Mouse (Mus musculus): Measurements from ENCODE around the gene Ccdc167. TPM values are rescaled to one million over a fixed set of nuclear protein-coding genes. Genes with fewer than 3 reads are reported as not detected.

Gene Ccdc167
- polyA plus RNA-seq, 1 experiment from 2014 or later = 4.6 TPM

- TF ChIP-seq CTCF (IDR thresholded peaks at IDR 0.05; ENCODE audit: low read depth) (no peak), EP300 (IDR thresholded peaks at IDR 0.05; ENCODE audit: low read depth) (peak; percentile 69)
- H3K27me3 ChIP-seq (ENCODE audit: insufficient read depth, low read length) = no peaks in the 10 kb centered on the region
- peaks cover under 1% of the 10 kb centered on the region; the same call in 1 of the 2 replicates for H3K4me1 ChIP-seq (ENCODE audit: insufficient read depth)
- no peaks in the 10 kb centered on the region for H3K9me3 ChIP-seq (ENCODE audit: low read length)
- no peak overlapping the region for H3K27ac ChIP-seq (ENCODE audit: low read depth)
- no peak overlapping the region for H3K9ac ChIP-seq (replicated peaks)
- ATAC-seq (no peak), DNase-seq (no peak)
- WGBS (ENCODE audit: insufficient replicate concordance) = 67% methylated on average over 2 of the region's 2 CpGs
- H3K36me3 ChIP-seq (replicated peaks; ENCODE audit: insufficient read depth, low read length) = peaks cover 77% of the 10 kb centered on the region
- no peak overlapping the region for H3K4me3 ChIP-seq (ENCODE audit: low read depth, low read length)
- no peak overlapping the region for H3K4me2 ChIP-seq (ENCODE audit: low read depth, low read length)
Measured at GRCm38 (mm10) chr17:29692827-29693226, 24.0 kb downstream of the Ccdc167 start.

DNA sequence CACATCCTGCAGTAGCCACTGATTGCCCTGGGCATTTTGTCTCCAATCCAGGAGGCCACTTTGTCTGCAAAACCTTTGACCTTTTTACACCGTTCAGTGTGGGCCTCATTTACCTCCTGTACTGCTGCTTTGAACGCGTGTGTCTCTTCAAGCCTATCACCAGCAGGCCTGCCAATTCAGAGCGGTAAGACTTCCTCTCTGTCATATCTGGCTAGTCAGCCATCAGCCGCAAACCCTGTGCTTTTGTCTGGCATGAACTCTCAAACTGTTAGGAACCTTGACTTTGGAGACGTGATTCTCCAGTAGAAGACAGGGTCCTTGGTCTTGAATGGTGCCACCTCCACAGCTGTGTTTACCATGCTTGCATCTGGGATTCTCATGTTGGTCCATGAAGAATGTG lies 26.6 kb downstream of the Ccdc167 start:
- TF ChIP-seq CTCF (IDR thresholded peaks at IDR 0.05; ENCODE audit: low read depth) = no peak
- TF ChIP-seq EP300 (IDR thresholded peaks at IDR 0.05; ENCODE audit: low read depth) = no peak
- no peak overlapping the region for H3K4me2 ChIP-seq (ENCODE audit: low read depth, low read length)
- H3K9ac ChIP-seq (replicated peaks) = no peak overlapping the region
- no peak overlapping the region for H3K27ac ChIP-seq (ENCODE audit: low read depth)
- no peak for ATAC-seq
- peaks cover 81% of the 10 kb centered on the region for H3K36me3 ChIP-seq (replicated peaks; ENCODE audit: insufficient read depth, low read length)
- 62% methylated on average over 6 of the region's 6 CpGs for WGBS (ENCODE audit: insufficient replicate concordance)
- no peaks in the 10 kb centered on the region for H3K9me3 ChIP-seq (ENCODE audit: low read length)
- no peaks in the 10 kb centered on the region for H3K27me3 ChIP-seq (ENCODE audit: insufficient read depth, low read length)
- no peak for DNase-seq
- H3K4me1 ChIP-seq (ENCODE audit: insufficient read depth) = peaks cover 6% of the 10 kb centered on the region; the same call in 1 of the 2 replicates
- no peak overlapping the region for H3K4me3 ChIP-seq (ENCODE audit: low read depth, low read length)

DNA sequence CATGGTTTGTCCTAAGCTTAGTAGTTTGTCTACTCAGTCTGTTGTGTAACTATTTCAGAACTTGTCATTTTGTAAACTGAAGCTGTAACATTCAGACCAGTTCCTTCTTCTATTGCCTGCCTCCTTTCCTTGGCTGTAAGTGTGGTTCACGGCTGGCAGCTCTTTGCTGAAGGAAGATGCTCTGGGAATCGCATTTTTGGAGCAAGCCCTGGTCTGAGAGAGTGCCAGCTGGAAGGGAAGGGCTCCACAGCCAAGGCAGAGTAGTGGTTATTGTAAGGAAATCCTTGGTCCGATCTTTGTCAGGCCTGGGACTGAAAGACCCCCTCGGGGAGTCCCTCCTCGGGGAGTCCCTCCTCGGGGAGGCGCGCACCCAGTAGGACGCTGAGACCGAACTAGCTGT lies 28.2 kb downstream of the Ccdc167 start:
- 97% methylated on average over 10 of the region's 10 CpGs for WGBS (ENCODE audit: insufficient replicate concordance)
- no peak overlapping the region for H3K4me2 ChIP-seq (ENCODE audit: low read depth, low read length)
- DNase-seq (no peak), ATAC-seq (no peak)
- H3K27me3 ChIP-seq (ENCODE audit: insufficient read depth, low read length) = no peaks in the 10 kb centered on the region
- peaks cover 81% of the 10 kb centered on the region for H3K36me3 ChIP-seq (replicated peaks; ENCODE audit: insufficient read depth, low read length)
- TF ChIP-seq CTCF (IDR thresholded peaks at IDR 0.05; ENCODE audit: low read depth) (no peak), EP300 (IDR thresholded peaks at IDR 0.05; ENCODE audit: low read depth) (no peak)
- no peak overlapping the region for H3K27ac ChIP-seq (ENCODE audit: low read depth)
- H3K9ac ChIP-seq (replicated peaks) = no peak overlapping the region
- no peaks in the 10 kb centered on the region for H3K9me3 ChIP-seq (ENCODE audit: low read length)
- peaks cover 6% of the 10 kb centered on the region; the same call in 1 of the 2 replicates for H3K4me1 ChIP-seq (ENCODE audit: insufficient read depth)
- no peak overlapping the region for H3K4me3 ChIP-seq (ENCODE audit: low read depth, low read length)

- TF ChIP-seq CTCF (IDR thresholded peaks at IDR 0.05; ENCODE audit: low read depth) = no peak
- TF ChIP-seq EP300 (IDR thresholded peaks at IDR 0.05; ENCODE audit: low read depth) = no peak
- no peak for ATAC-seq
- WGBS (ENCODE audit: insufficient replicate concordance) = 78% methylated on average over 6 of the region's 6 CpGs
- Histone ChIP-seq H3K9ac (replicated peaks) (peak overlapping the region; percentile 30; the same call in 1 of the 2 replicates), H3K4me2 (ENCODE audit: low read depth, low read length) (no peak overlapping the region), H3K27me3 (ENCODE audit: insufficient read depth, low read length) (no peaks in the 10 kb centered on the region), H3K36me3 (replicated peaks; ENCODE audit: insufficient read depth, low read length) (peaks cover 86% of the 10 kb centered on the region), H3K9me3 (ENCODE audit: low read length) (no peaks in the 10 kb centered on the region), H3K27ac (ENCODE audit: low read depth) (no peak overlapping the region), H3K4me3 (ENCODE audit: low read depth, low read length) (no peak overlapping the region), H3K4me1 (ENCODE audit: insufficient read depth) (peaks cover 6% of the 10 kb centered on the region; the same call in 1 of the 2 replicates)
- DNase-seq = no peak
Measured at GRCm38 (mm10) chr17:29687373-29687772, 29.5 kb downstream of the Ccdc167 start.

DNA sequence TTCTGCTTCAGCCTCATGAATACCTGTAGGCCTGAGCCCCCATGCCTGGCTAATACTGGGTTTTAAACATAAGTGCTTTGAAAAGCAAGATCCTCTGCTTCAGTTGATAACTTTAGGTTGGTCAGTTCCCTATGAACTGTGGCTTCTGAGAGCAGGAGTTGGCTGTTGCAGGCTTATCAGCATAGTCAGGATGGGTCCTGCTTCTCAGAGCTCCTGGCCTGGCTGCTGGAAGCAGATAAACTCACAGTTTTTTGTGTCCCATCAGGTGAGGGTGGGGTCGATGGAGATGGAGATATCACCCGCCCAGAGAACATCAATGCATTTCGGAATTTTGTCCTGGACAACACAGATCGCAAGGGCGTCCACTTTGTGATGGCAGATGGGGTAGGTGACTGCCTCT lies 30.1 kb downstream of the Ccdc167 start:
- no peak overlapping the region for H3K4me2 ChIP-seq (ENCODE audit: low read depth, low read length)
- WGBS (ENCODE audit: insufficient replicate concordance) = 63% methylated on average over 5 of the region's 5 CpGs
- no peaks in the 10 kb centered on the region for H3K9me3 ChIP-seq (ENCODE audit: low read length)
- no peak overlapping the region for H3K9ac ChIP-seq (replicated peaks)
- H3K4me3 ChIP-seq (ENCODE audit: low read depth, low read length) = no peak overlapping the region
- no peaks in the 10 kb centered on the region for H3K27me3 ChIP-seq (ENCODE audit: insufficient read depth, low read length)
- peak overlapping the region; percentile 46 for H3K27ac ChIP-seq (ENCODE audit: low read depth)
- ATAC-seq = peak; percentile 64
- TF ChIP-seq EP300 (IDR thresholded peaks at IDR 0.05; ENCODE audit: low read depth) = peak; percentile 91
- TF ChIP-seq CTCF (IDR thresholded peaks at IDR 0.05; ENCODE audit: low read depth) = no peak
- peaks cover 91% of the 10 kb centered on the region for H3K36me3 ChIP-seq (replicated peaks; ENCODE audit: insufficient read depth, low read length)
- peaks cover 6% of the 10 kb centered on the region; the same call in 1 of the 2 replicates for H3K4me1 ChIP-seq (ENCODE audit: insufficient read depth)
- DNase-seq = no peak

DNA sequence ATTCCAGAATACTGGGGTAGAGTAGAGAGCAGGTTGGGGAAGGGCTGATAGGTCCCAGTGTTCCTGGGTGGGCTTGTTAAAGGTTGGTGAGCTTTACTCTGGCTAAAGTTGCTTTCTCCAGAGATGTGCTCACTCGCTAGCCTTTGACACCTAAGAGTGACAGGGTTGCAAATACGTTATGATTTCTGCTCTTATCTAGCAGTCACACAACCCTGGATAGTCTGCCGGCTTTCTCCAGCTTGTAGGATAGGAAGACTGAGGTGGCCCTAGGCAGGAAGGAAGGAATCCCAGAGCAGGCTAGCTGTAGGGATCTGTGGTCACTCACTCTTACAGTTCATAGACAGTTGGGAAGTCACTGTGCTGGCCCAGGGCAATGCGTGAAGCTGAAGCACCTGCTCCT lies 32.6 kb downstream of the Ccdc167 start:
- Histone ChIP-seq H3K36me3 (replicated peaks; ENCODE audit: insufficient read depth, low read length) (peaks cover 92% of the 10 kb centered on the region), H3K4me3 (ENCODE audit: low read depth, low read length) (no peak overlapping the region), H3K4me2 (ENCODE audit: low read depth, low read length) (no peak overlapping the region), H3K9ac (replicated peaks) (no peak overlapping the region), H3K27me3 (ENCODE audit: insufficient read depth, low read length) (no peaks in the 10 kb centered on the region), H3K4me1 (ENCODE audit: insufficient read depth) (peaks cover 6% of the 10 kb centered on the region; the same call in 1 of the 2 replicates), H3K9me3 (ENCODE audit: low read length) (no peaks in the 10 kb centered on the region), H3K27ac (ENCODE audit: low read depth) (no peak overlapping the region)
- TF ChIP-seq EP300 (IDR thresholded peaks at IDR 0.05; ENCODE audit: low read depth) (peak; percentile 68; the same call in 1 of the 2 replicates), CTCF (IDR thresholded peaks at IDR 0.05; ENCODE audit: low read depth) (no peak)
- ATAC-seq (peak; percentile 36; the same call in 1 of the 2 replicates), DNase-seq (no peak)
- WGBS (ENCODE audit: insufficient replicate concordance) = 59% methylated on average over 4 of the region's 4 CpGs

Measured in liver, postnatal 0 days (tissue).